Mouse (Mus musculus) CH12.LX (cell line): ENCODE measurements at regions not wholly inside any gene's neighbourhood (a gene's known extent, or its start where the extent isn't known, plus 50 kb on each side); places are given as distances from the start of the nearest gene placed in this dataset.
"Not testable (repeated sequence)": the region's sequence is repeated elsewhere in the genome, so short reads cannot be mapped to it uniquely, and the experiment has no call there.

Experiments
- DNase-seq: peaks from one replicate; pipeline ENCODE4 v3.0.0-alpha.2; 2013; ENCODE audit errors: extremely low read depth
- H3K27ac ChIP-seq: 2 replicates; pipeline ENCODE4 v1.5.1; 2012; ENCODE audit warnings: low read depth, mild to moderate bottlenecking, control low read depth, moderate library complexity; ENCODE audit not compliant: insufficient read depth
- H3K27me3 ChIP-seq: replicated peaks from 2 replicates; pipeline ENCODE3; 2012; ENCODE audit warnings: inconsistent platforms
- H3K36me3 ChIP-seq, 2 experiments: replicated peaks in 1 of 2; 2 replicates each; pipeline versions ENCODE3 to v1.6.1; 2012; ENCODE audit warnings: inconsistent platforms in 1 of 2, low read length in 1 of 2, mild to moderate bottlenecking in 1 of 2, mixed read lengths in 1 of 2, moderate library complexity in 1 of 2; ENCODE audit not compliant: control insufficient read depth in 1 of 2, insufficient read depth in 1 of 2
- H3K4me1 ChIP-seq, 2 experiments: 2 replicates each; pipeline ENCODE4 v1.6.1; 2012; ENCODE audit warnings: inconsistent platforms in 1 of 2, moderate library complexity in 1 of 2; ENCODE audit not compliant: insufficient read depth in 2 of 2, control insufficient read depth in 1 of 2
- H3K4me2 ChIP-seq: 2 replicates; pipeline ENCODE4 v1.6.1; 2012; ENCODE audit warnings: low read depth, mild to moderate bottlenecking, control low read depth; ENCODE audit not compliant: poor library complexity, insufficient read depth, severe bottlenecking
- H3K4me3 ChIP-seq, 3 experiments: fragments of 150-350 bp in 1 of 3; sonication (generic) in 1 of 3; replicated peaks in 1 of 3; 2 replicates each; pipeline versions ENCODE3 to v1.5.1; 2011 to 2012; ENCODE audit warnings: low read depth in 2 of 3, low read length in 2 of 3, mild to moderate bottlenecking in 2 of 3, moderate library complexity in 2 of 3, control low read depth in 1 of 3, improper control_type of control experiment in 1 of 3, inconsistent platforms in 1 of 3, mixed read lengths in 1 of 3; ENCODE audit not compliant: poor library complexity in 1 of 3
- H3K79me2 ChIP-seq: replicated peaks from 2 replicates; pipeline ENCODE4 v1.6.1; 2012; ENCODE audit warnings: mild to moderate bottlenecking, moderate library complexity; ENCODE audit not compliant: control insufficient read depth, poor library complexity, insufficient read depth, severe bottlenecking; ENCODE audit errors: extremely low read depth
- H3K9ac ChIP-seq: 2 replicates; pipeline ENCODE4 v1.6.1; 2012; ENCODE audit warnings: low read depth, mild to moderate bottlenecking, control low read depth, moderate library complexity; ENCODE audit not compliant: insufficient read depth
- H3K9me3 ChIP-seq: replicated peaks from 2 replicates; pipeline ENCODE3; 2012; ENCODE audit warnings: low read length, inconsistent platforms, mixed read lengths
- CTCF ChIP-seq, 2 experiments: IDR thresholded peaks in 1 of 2; conservative IDR thresholded peaks in 1 of 2; 2 replicates each; pipeline ENCODE4 v1.5.1; 2011 to 2012; ENCODE audit warnings: low read depth in 2 of 2, low read length in 2 of 2, improper control_type of control experiment in 1 of 2, inconsistent platforms in 1 of 2, mild to moderate bottlenecking in 1 of 2, moderate library complexity in 1 of 2
- IRF4 ChIP-seq: IDR thresholded peaks from 2 replicates; pipeline ENCODE4 v1.6.1; 2014; ENCODE audit warnings: low read depth, mild to moderate bottlenecking, inconsistent platforms, low read length, improper control_type of control experiment
- JUN ChIP-seq: IDR thresholded peaks from 2 replicates; pipeline ENCODE4 v1.6.1; 2011; ENCODE audit warnings: low read depth, mild to moderate bottlenecking, low read length, improper control_type of control experiment, moderate library complexity; ENCODE audit not compliant: insufficient read depth
- JUND ChIP-seq: conservative IDR thresholded peaks from 2 replicates; pipeline ENCODE4 v1.6.1; 2011; ENCODE audit warnings: low read depth, low read length, improper control_type of control experiment
- MAFK ChIP-seq: IDR thresholded peaks from 2 replicates; pipeline ENCODE4 v1.6.1; 2011; ENCODE audit warnings: low read length, improper control_type of control experiment; ENCODE audit not compliant: insufficient replicate concordance
- POLR2A ChIP-seq: IDR thresholded peaks from 2 replicates; pipeline ENCODE4 v1.6.1; 2011; ENCODE audit warnings: low read depth, mild to moderate bottlenecking, improper control_type of control experiment, low read length
- SMC3 ChIP-seq: IDR thresholded peaks from 2 replicates; pipeline ENCODE4 v1.6.1; 2011; ENCODE audit warnings: low read depth, low read length, improper control_type of control experiment
- TBP ChIP-seq: conservative IDR thresholded peaks from 2 replicates; pipeline ENCODE4 v1.6.1; 2011; ENCODE audit warnings: low read depth, low read length, improper control_type of control experiment
- USF1 ChIP-seq: IDR thresholded peaks from 2 replicates; pipeline ENCODE4 v1.6.1; 2014; ENCODE audit warnings: low read depth, mild to moderate bottlenecking, inconsistent platforms, low read length, improper control_type of control experiment
- ZC3H11A ChIP-seq: IDR thresholded peaks from 2 replicates; pipeline ENCODE4 v1.6.1; 2012; ENCODE audit warnings: low read depth, mild to moderate bottlenecking, inconsistent platforms, low read length, improper control_type of control experiment
- ZKSCAN1 ChIP-seq: IDR thresholded peaks from 2 replicates; pipeline ENCODE4 v1.6.1; 2012; ENCODE audit warnings: low read depth, inconsistent platforms, low read length, improper control_type of control experiment, borderline replicate concordance
- ZMIZ1 ChIP-seq: IDR thresholded peaks from 2 replicates; pipeline ENCODE4 v1.6.1; 2012; ENCODE audit warnings: low read depth, mild to moderate bottlenecking, inconsistent platforms, low read length, improper control_type of control experiment
- dilution Hi-C: fragments of 300-500 bp; cut with MboI; formaldehyde crosslinking; loops from 2 replicates; pipeline ENCODE4 v1.14.3; 2020; ENCODE audit warnings: low sequenced_read_pairs; ENCODE audit not compliant: extremely low pct_unique_long_range_greater_than_20kb, extremely low pct_ligation_motif_present
- in situ Hi-C: fragments of 300-500 bp; cut with MboI; formaldehyde crosslinking; loops from 3 replicates; pipeline ENCODE4 v1.14.3; 2019; ENCODE audit warnings: low sequenced_read_pairs, low pct_ligation_motif_present, low pct_unique_long_range_greater_than_20kb, mixed read lengths

DNA sequence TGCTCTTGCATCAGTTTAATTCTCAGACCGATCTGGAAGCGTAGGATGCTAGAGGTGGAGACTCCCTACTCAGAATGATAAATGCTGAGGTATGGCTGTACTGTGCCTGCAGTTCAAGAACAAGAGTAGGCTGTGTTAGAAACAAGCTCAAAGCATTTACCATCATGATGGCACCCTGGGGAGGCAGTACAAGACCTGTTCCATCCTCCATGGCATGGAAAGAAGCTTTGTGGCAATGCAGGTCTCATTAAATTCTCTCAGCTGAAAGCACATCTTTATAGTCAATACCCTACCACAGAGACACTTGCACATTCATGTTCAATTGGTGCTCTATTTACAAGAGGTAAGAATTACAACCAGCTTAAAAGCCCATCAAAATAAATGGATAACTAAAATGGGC is 209.5 kb downstream of the Tbl1xr1 start:
- no peaks in the 10 kb centered on the region for H3K4me1 ChIP-seq

DNA sequence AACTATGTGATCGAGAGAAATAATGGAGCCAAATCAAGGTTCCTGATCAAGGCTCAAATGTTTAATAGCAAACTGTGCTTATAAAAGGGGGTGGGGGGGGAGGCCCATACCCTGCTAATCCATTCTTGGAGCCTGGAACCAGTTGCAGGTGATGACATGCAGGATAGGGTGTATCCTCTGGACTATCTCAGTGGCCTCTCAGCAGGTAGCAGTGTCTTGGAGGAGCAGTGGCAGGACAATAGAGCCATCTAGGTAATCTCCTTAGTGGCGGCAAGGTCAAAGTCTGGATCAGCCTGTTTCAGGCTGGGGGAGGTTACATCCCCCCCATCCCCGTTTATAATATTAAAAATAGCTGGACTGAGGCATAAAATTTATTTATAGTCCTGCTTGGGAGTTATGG is 217.0 kb downstream of the Tbl1xr1 start:
- H3K36me3 ChIP-seq, result no peaks in the 10 kb centered on the region
- dilution Hi-C loops (no loop called here), in situ Hi-C loops (no loop called here)
- H3K27ac ChIP-seq, result no peak overlapping the region
- no peaks in the 10 kb centered on the region for H3K4me1 ChIP-seq
- no peaks in the 10 kb centered on the region for H3K27me3 ChIP-seq
- H3K79me2 ChIP-seq, result no peaks in the 10 kb centered on the region
- H3K9me3 ChIP-seq, result no peaks in the 10 kb centered on the region
- H3K4me3 ChIP-seq, result no peak overlapping the region
- TF ChIP-seq JUN, result no peak
- TF ChIP-seq ZMIZ1, result no peak
- no peak for TF ChIP-seq POLR2A
- TF ChIP-seq ZC3H11A, result no peak
- no peak for TF ChIP-seq TBP
- no peak for TF ChIP-seq MAFK
- no peak for DNase-seq
- H3K4me2 ChIP-seq, result no peak overlapping the region
- no peak overlapping the region for H3K9ac ChIP-seq

More for the DNA sequence above, 209.5 kb downstream of the Tbl1xr1 start:
- TF ChIP-seq MAFK (no peak), ZC3H11A (no peak), SMC3 (no peak), ZKSCAN1 (no peak), USF1 (no peak), JUND (no peak), CTCF (conservative IDR thresholded peaks at IDR 0.05 in 1 of 2, IDR thresholded peaks at IDR 0.05 in 1 of 2; ENCODE audit: low read depth in 2 of 2, low read length in 2 of 2) (no peak), IRF4 (no peak)
- TF ChIP-seq, all 38 proteins: peak for 0
- H3K79me2 ChIP-seq, result no peaks in the 10 kb centered on the region
- no peak overlapping the region for H3K4me2 ChIP-seq
- dilution Hi-C loops (no loop called here), in situ Hi-C loops (no loop called here)
- H3K27ac ChIP-seq, result no peak overlapping the region
- no peaks in the 10 kb centered on the region for H3K9me3 ChIP-seq
- H3K4me3 ChIP-seq, result no peak overlapping the region
- H3K9ac ChIP-seq, result no peak overlapping the region
- no peak for DNase-seq
- H3K36me3 ChIP-seq, result no peaks in the 10 kb centered on the region
- H3K27me3 ChIP-seq, result no peaks in the 10 kb centered on the region

DNA sequence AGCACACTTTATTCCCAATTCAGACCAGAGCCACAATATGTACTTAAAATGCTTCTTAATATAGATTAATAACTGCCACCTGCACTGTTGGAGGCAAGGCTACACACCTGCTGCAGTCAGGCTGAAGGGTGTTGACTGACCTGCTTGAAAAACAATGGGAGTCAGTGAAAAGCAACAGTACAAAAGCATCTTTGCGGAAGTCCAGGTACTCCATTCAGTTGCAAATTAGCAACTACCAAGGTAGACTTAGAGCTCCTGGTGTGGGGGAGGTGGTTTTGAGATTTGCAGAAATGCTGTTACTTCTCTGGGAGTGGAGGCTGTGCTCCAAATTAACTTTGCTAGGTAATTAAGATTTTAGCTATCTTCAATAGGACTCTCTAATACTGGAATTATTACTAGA is 217.6 kb downstream of the Tbl1xr1 start:
- H3K4me1 ChIP-seq, H3K79me2 ChIP-seq, in situ Hi-C loops: not testable (repeated sequence)

DNA sequence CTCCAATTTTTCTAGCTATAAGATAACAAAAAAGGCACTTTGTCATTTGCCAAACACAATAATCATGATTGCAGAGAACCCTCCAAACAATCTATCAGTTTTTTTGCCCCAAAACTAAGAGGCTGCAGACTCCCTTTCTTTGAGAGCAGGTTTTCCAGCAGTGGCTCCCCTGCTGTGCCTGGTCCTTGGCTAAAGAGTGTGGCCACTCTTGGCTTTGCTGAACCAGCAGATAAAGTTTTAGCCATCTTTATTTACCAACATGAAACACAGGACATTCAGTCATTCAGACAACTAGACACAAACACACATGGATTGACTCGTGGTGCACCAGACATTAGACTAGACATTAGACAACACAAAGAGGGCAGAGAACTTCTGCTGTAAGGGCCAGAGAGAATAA is 220.5 kb downstream of the Tbl1xr1 start:
- H3K9ac ChIP-seq, H3K27ac ChIP-seq, dilution Hi-C loops, H3K4me1 ChIP-seq, H3K27me3 ChIP-seq, H3K9me3 ChIP-seq, in situ Hi-C loops, DNase-seq, H3K36me3 ChIP-seq, H3K4me3 ChIP-seq, H3K79me2 ChIP-seq, H3K4me2 ChIP-seq: not testable (repeated sequence)

More for the DNA sequence above, 217.6 kb downstream of the Tbl1xr1 start:
- H3K27ac ChIP-seq, H3K9ac ChIP-seq, dilution Hi-C loops, DNase-seq, H3K4me2 ChIP-seq, H3K36me3 ChIP-seq, H3K4me3 ChIP-seq, H3K27me3 ChIP-seq, H3K9me3 ChIP-seq: not testable (repeated sequence)

DNA sequence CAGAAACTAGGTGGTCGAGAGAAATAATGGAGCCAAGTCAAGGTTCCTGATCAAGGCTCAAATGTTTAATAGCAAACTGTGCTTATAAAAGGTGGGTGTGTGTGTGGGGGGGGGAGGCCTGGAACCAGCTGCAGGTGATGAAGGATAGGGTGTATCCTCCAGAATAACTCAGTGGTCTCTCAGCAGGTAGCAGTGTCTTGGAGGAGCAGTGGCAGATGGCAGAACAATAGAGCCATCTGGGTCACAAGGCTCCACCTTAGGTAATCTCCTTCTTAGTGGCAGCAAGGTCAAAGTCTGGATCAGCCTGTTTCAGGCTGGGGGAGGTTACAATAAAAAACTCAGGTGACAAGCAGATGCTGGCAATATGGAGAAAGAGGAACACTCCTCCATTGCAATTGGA is 221.4 kb downstream of the Tbl1xr1 start:
- in situ Hi-C loops, H3K4me2 ChIP-seq, dilution Hi-C loops, H3K36me3 ChIP-seq, H3K79me2 ChIP-seq, H3K9me3 ChIP-seq, H3K27ac ChIP-seq, H3K9ac ChIP-seq, H3K4me1 ChIP-seq, H3K4me3 ChIP-seq, H3K27me3 ChIP-seq, DNase-seq: not testable (repeated sequence)
